Mouse (Mus musculus) megakaryocyte, embryonic 14.5 days (primary cell): ENCODE data around the gene Tymp.

Source experiments
- FLI1 ChIP-seq: IDR thresholded peaks from 2 replicates; pipeline ENCODE4 v1.6.1; 2012; ENCODE audit warnings: low read length, inconsistent platforms, mixed read lengths
- GATA1 ChIP-seq: IDR thresholded peaks from 3 replicates; pipeline ENCODE4 v1.6.1; 2012; ENCODE audit warnings: mixed read lengths, low read length, inconsistent platforms, borderline replicate concordance

- TF ChIP-seq GATA1 (no peak), FLI1 (no peak)
Observed at GRCm38 (mm10) chr15:89376957-89377356, at the start of gene Tymp.
